Mouse (Mus musculus): ENCODE measurements around the gene Hoxc11.

DNA sequence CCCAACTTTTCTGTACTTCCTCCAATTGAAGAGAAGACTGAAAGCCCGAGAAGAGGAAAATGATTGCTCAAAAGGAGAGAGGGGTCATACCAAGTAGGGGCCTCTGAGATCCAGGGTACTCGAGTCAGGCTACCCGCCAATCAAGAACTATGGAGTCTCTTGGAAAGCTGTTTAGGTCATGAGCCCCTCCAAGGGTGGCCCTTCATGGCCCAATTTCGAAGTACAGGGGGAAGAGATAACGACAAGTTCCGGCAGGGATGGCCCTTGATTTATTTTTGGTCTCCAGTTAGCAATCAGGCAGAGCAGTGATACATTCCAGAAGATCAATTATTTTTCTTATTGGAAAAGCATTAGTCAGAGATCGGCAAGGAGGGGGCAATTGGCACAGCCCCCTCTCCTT lies 37.6 kb downstream of the Hoxc11 start:
- TF ChIP-seq CTCF (IDR thresholded peaks at IDR 0.05; ENCODE audit: insufficient read depth, low read length) (no peak), POLR2A (IDR thresholded peaks at IDR 0.05; ENCODE audit: borderline replicate concordance, extremely low read depth, low read depth, low read length) (no peak)
